Mouse (Mus musculus) hindbrain, postnatal 0 days (tissue): ENCODE data around the gene Rbm4. TPM values are rescaled to one million over a fixed set of nuclear protein-coding genes. Genes with fewer than 3 reads are reported as not detected.

ENCODE experiments used
- ATAC-seq: fragments of 200-750 bp; cut with Nextera tagmentation; 2 replicates; pipeline ENCODE4 v1.8.0; 2017; ENCODE audit warnings: mild to moderate bottlenecking, moderate TSS enrichment, moderate library complexity
- DNase-seq: peaks from one replicate; pipeline ENCODE4 v3.0.0-alpha.2; 2015; ENCODE audit warnings: low spot score
- H3K27ac ChIP-seq: fragments of 300-500 bp; sonication (generic); 2 replicates; pipeline ENCODE4 v1.5.1; 2014; ENCODE audit warnings: mild to moderate bottlenecking
- H3K27me3 ChIP-seq: fragments of 300-500 bp; sonication (generic); 2 replicates; pipeline ENCODE4 v1.6.1; 2014; ENCODE audit warnings: low read length, mixed read lengths; ENCODE audit not compliant: insufficient read depth
- H3K36me3 ChIP-seq: fragments of 300-500 bp; sonication (generic); 2 replicates; pipeline ENCODE4 v1.6.1; 2014; ENCODE audit warnings: low read length, mixed read lengths; ENCODE audit not compliant: insufficient read depth
- H3K4me1 ChIP-seq: fragments of 300-500 bp; sonication (generic); 2 replicates; pipeline ENCODE4 v1.6.1; 2014; ENCODE audit warnings: antibody characterized with exemption, low read length, mixed read lengths; ENCODE audit not compliant: insufficient read depth
- H3K4me2 ChIP-seq: fragments of 300-500 bp; sonication (generic); 2 replicates; pipeline ENCODE4 v1.6.1; 2014; ENCODE audit warnings: low read depth, mild to moderate bottlenecking, low read length, moderate library complexity, mixed read lengths
- H3K4me3 ChIP-seq: fragments of 300-500 bp; sonication (generic); 2 replicates; pipeline ENCODE4 v1.5.1; 2014; ENCODE audit warnings: low read length
- H3K9ac ChIP-seq: fragments of 300-500 bp; sonication (generic); replicated peaks from 2 replicates; pipeline ENCODE4 v1.6.1; 2014; ENCODE audit warnings: mild to moderate bottlenecking, low read length, moderate library complexity, mixed read lengths
- H3K9me3 ChIP-seq: fragments of 300-500 bp; sonication (generic); 2 replicates; pipeline ENCODE4 v1.6.1; 2016; ENCODE audit warnings: low read length, mixed read lengths
- CTCF ChIP-seq: IDR thresholded peaks from 2 replicates; pipeline ENCODE4 v1.5.1; 2016; ENCODE audit warnings: antibody characterized with exemption, control low read depth, low read depth
- WGBS: fragments of 180-500 bp; shearing (Covaris S2); extraction: QIAGEN DNeasy Blood & Tissue Kit; methylation state at CpG from one replicate; pipeline ENCODE4 v1.1.7; 2014; 5-methylcytosine and 5-hydroxymethylcytosine counted together
- polyA plus RNA-seq: library from polyadenylated mRNA; unstranded; fragments of >200 nt; fragmentation: Nextera tagmentation; extraction: Ambion mirVana; gene quantifications from 2 replicates; pipeline ENCODE4 v1.2.1, GENCODE M21; 2015
- total RNA-seq: library from RNA; depleted of rRNA; stranded (reverse); fragments of >200 nt; gene quantifications from 2 replicates; pipeline ENCODE4 v1.2.3, GENCODE M21; 2014; rRNA removed

Rbm4 gene
- 85.3 and 85.6 TPM in 2 replicates for total RNA-seq
- polyA plus RNA-seq: 39.7 and 40.9 TPM in 2 replicates

DNA sequence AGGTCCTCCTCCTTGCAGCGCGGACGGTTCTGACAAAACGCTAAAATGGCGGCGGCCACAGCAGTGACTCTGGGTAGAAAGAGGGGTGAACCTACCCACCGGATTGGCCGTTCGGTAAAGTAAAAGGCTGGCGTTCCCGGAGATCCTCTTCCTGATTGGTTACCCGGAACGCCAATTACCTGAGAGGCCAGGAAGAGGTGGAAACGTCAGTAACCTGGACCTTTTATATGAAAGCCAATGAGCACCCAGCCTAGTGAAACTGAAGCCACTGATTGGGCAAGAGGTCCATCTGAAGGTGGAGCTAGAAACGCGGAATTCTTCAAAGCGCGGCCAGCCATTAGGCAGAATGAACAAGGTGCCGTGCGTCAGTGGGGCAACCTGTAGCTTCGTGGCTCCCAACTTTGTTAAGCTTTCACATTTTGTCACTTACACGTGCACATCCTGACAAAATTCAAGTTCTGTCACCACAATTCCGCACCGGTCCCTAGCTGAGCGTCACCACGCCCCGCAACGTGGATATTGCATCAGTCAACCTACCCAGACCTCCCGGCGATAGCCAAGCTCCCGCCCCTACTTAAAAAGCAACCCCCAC, at the start of gene Rbm4:
Gene Rbm4 (minus strand): TSS at position 71 of the 592 bp plus-strand sequence.
- 0% methylated on average over 31 of the region's 31 CpGs for WGBS
- Histone ChIP-seq H3K9ac (peak within 1 kb of the TSS; percentile 70), H3K4me2 (peak within 1 kb of the TSS; percentile 86), H3K4me1 (peaks cover 7% of the 10 kb centered on the region), H3K27ac (peak within 1 kb of the TSS; percentile 87), H3K27me3 (no peaks in the 10 kb centered on the region), H3K36me3 (no peaks in the 10 kb centered on the region), H3K4me3 (peak within 1 kb of the TSS; percentile 78), H3K9me3 (no peaks in the 10 kb centered on the region)
- ATAC-seq: peak; percentile 100
- peak; percentile 99 for DNase-seq
- no peak; the same call in 1 of the 2 replicates for TF ChIP-seq CTCF

- Histone ChIP-seq H3K4me3 (no peak overlapping the region), H3K4me1 (peaks cover 6% of the 10 kb centered on the region; the same call in 1 of the 2 replicates), H3K9ac (no peak overlapping the region), H3K27ac (no peak overlapping the region), H3K27me3 (peaks cover 13% of the 10 kb centered on the region; the same call in 1 of the 2 replicates), H3K4me2 (no peak overlapping the region), H3K9me3 (no peaks in the 10 kb centered on the region), H3K36me3 (no peaks in the 10 kb centered on the region)
- TF ChIP-seq CTCF: no peak
- 65% methylated on average over 2 of the region's 2 CpGs for WGBS
- DNase-seq: no peak
- ATAC-seq: no peak
Measured at GRCm38 (mm10) chr19:4842611-4843010, 48.9 kb upstream of the Rbm4 start.

- 86% methylated on average over 9 of the region's 9 CpGs for WGBS
- ATAC-seq (no peak), DNase-seq (no peak)
- Histone ChIP-seq H3K36me3 (no peaks in the 10 kb centered on the region), H3K4me3 (no peak overlapping the region), H3K27ac (no peak overlapping the region), H3K9ac (no peak overlapping the region), H3K27me3 (peaks cover 13% of the 10 kb centered on the region; the same call in 1 of the 2 replicates), H3K4me2 (no peak overlapping the region), H3K9me3 (no peaks in the 10 kb centered on the region), H3K4me1 (peaks cover 6% of the 10 kb centered on the region; the same call in 1 of the 2 replicates)
- TF ChIP-seq CTCF: no peak
Measured at GRCm38 (mm10) chr19:4840848-4841247, 47.1 kb upstream of the Rbm4 start.

DNA sequence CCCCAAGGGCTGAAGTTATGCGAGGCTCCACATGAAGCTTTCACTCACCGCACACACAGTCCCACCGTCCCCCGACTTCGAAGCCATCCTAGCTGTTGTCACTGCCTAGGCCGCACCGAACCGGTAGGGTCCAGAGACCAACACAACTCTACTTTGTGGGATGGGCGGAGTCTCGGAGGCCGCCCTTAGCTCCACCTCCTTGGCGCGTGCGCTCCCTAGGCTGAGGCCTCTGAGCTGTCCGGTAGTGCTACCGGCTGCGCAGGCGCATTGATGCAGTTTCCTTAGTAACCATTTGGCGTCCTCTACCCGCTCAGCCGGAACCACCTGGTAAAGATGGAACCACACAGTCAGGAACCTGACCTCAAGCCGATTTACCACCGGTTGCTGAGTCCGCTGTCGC, 45.4 kb upstream of the Rbm4 start, which contains the start of the genes Ccs and Ccdc87:
Gene Ccs (minus strand): TSS at position 184 of the 400 bp plus-strand sequence.
Gene Ccdc87 (plus strand): TSS at position 218 of the 400 bp plus-strand sequence.
- Histone ChIP-seq H3K9me3 (no peaks in the 10 kb centered on the region), H3K9ac (peak within 1 kb of the TSS; percentile 59), H3K4me1 (peaks cover 6% of the 10 kb centered on the region; the same call in 1 of the 2 replicates), H3K4me3 (peak within 1 kb of the TSS; percentile 67), H3K27me3 (peaks cover 13% of the 10 kb centered on the region; the same call in 1 of the 2 replicates), H3K36me3 (no peaks in the 10 kb centered on the region), H3K27ac (peak within 1 kb of the TSS; percentile 37; the same call in 1 of the 2 replicates), H3K4me2 (peak within 1 kb of the TSS; percentile 98)
- TF ChIP-seq CTCF: no peak; the same call in none of the 2 replicates
- under 1% methylated on average over 25 of the region's 25 CpGs for WGBS
- peak; percentile 98 for ATAC-seq
- peak; percentile 98 for DNase-seq

GRCm38 (mm10) chr19:4838526-4839140, 44.9 kb upstream of the Rbm4 start:
- H3K27me3 ChIP-seq: peaks cover 13% of the 10 kb centered on the region; the same call in 1 of the 2 replicates
- peak overlapping the region; percentile 67 for H3K4me3 ChIP-seq
- no peak for DNase-seq
- WGBS: 28% methylated on average over 10 of the region's 10 CpGs
- H3K27ac ChIP-seq: peak overlapping the region; percentile 37; the same call in 1 of the 2 replicates
- no peak for TF ChIP-seq CTCF
- H3K4me2 ChIP-seq: peak overlapping the region; percentile 98
- no peaks in the 10 kb centered on the region for H3K9me3 ChIP-seq
- H3K4me1 ChIP-seq: peaks cover 6% of the 10 kb centered on the region; the same call in 1 of the 2 replicates
- no peak; the same call in 1 of the 2 replicates for ATAC-seq
- no peaks in the 10 kb centered on the region for H3K36me3 ChIP-seq
- peak overlapping the region; percentile 59 for H3K9ac ChIP-seq

GRCm38 (mm10) chr19:4837049-4837448, 43.3 kb upstream of the Rbm4 start:
- Histone ChIP-seq H3K4me1 (peaks cover 6% of the 10 kb centered on the region; the same call in 1 of the 2 replicates), H3K9ac (no peak overlapping the region), H3K9me3 (no peaks in the 10 kb centered on the region), H3K27me3 (peaks cover 13% of the 10 kb centered on the region; the same call in 1 of the 2 replicates), H3K4me2 (no peak overlapping the region), H3K36me3 (no peaks in the 10 kb centered on the region; the same call in 1 of the 2 replicates), H3K4me3 (no peak overlapping the region), H3K27ac (no peak overlapping the region)
- ATAC-seq: no peak
- no peak for DNase-seq
- no peak for TF ChIP-seq CTCF
- WGBS: 86% methylated on average over 6 of the region's 6 CpGs
